Mouse (Mus musculus) ES-E14 (cell line): ENCODE measurements around the gene Zfp451.

ENCODE experiments used
- HCFC1 ChIP-seq: IDR thresholded peaks from 2 replicates; pipeline ENCODE4 v1.6.1; 2012; ENCODE audit warnings: low read length, inconsistent platforms, borderline replicate concordance; ENCODE audit not compliant: insufficient read depth
- MAFK ChIP-seq: IDR thresholded peaks from 2 replicates; pipeline ENCODE4 v1.6.1; 2014; ENCODE audit warnings: mild to moderate bottlenecking, low read depth, low read length, inconsistent platforms; ENCODE audit not compliant: insufficient read depth
- ZC3H11A ChIP-seq: IDR thresholded peaks from 2 replicates; pipeline ENCODE4 v1.6.1; 2012; ENCODE audit warnings: low read depth, mild to moderate bottlenecking, inconsistent platforms, low read length, borderline replicate concordance
- ZNF384 ChIP-seq: IDR thresholded peaks from 2 replicates; pipeline ENCODE4 v1.6.1; 2012; ENCODE audit warnings: low read depth, low read length, inconsistent platforms

GRCm38 (mm10) chr1:33724516-33724915 is 89.9 kb downstream of the Zfp451 start:
- TF ChIP-seq ZNF384 (no peak), ZC3H11A (no peak), MAFK (no peak), HCFC1 (no peak)
